Mouse (Mus musculus) CH12.LX (cell line): ENCODE measurements at regions not wholly inside any gene's neighbourhood (a gene's known extent, or its start where the extent isn't known, plus 50 kb on each side); places are given as distances from the start of the nearest gene placed in this dataset.

ENCODE experiments used
- DNase-seq: peaks from one replicate; pipeline ENCODE4 v3.0.0-alpha.2; 2013; ENCODE audit errors: extremely low read depth
- H3K27ac ChIP-seq: 2 replicates; pipeline ENCODE4 v1.5.1; 2012; ENCODE audit warnings: low read depth, mild to moderate bottlenecking, control low read depth, moderate library complexity; ENCODE audit not compliant: insufficient read depth
- H3K27me3 ChIP-seq: replicated peaks from 2 replicates; pipeline ENCODE3; 2012; ENCODE audit warnings: inconsistent platforms
- H3K36me3 ChIP-seq, 2 experiments: replicated peaks in 1 of 2; 2 replicates each; pipeline versions ENCODE3 to v1.6.1; 2012; ENCODE audit warnings: inconsistent platforms in 1 of 2, low read length in 1 of 2, mild to moderate bottlenecking in 1 of 2, mixed read lengths in 1 of 2, moderate library complexity in 1 of 2; ENCODE audit not compliant: control insufficient read depth in 1 of 2, insufficient read depth in 1 of 2
- H3K4me1 ChIP-seq, 2 experiments: 2 replicates each; pipeline ENCODE4 v1.6.1; 2012; ENCODE audit warnings: inconsistent platforms in 1 of 2, moderate library complexity in 1 of 2; ENCODE audit not compliant: insufficient read depth in 2 of 2, control insufficient read depth in 1 of 2
- H3K4me2 ChIP-seq: 2 replicates; pipeline ENCODE4 v1.6.1; 2012; ENCODE audit warnings: low read depth, mild to moderate bottlenecking, control low read depth; ENCODE audit not compliant: poor library complexity, insufficient read depth, severe bottlenecking
- H3K4me3 ChIP-seq, 3 experiments: fragments of 150-350 bp in 1 of 3; sonication (generic) in 1 of 3; replicated peaks in 1 of 3; 2 replicates each; pipeline versions ENCODE3 to v1.5.1; 2011 to 2012; ENCODE audit warnings: low read depth in 2 of 3, low read length in 2 of 3, mild to moderate bottlenecking in 2 of 3, moderate library complexity in 2 of 3, control low read depth in 1 of 3, improper control_type of control experiment in 1 of 3, inconsistent platforms in 1 of 3, mixed read lengths in 1 of 3; ENCODE audit not compliant: poor library complexity in 1 of 3
- H3K79me2 ChIP-seq: replicated peaks from 2 replicates; pipeline ENCODE4 v1.6.1; 2012; ENCODE audit warnings: mild to moderate bottlenecking, moderate library complexity; ENCODE audit not compliant: control insufficient read depth, poor library complexity, insufficient read depth, severe bottlenecking; ENCODE audit errors: extremely low read depth
- H3K9ac ChIP-seq: 2 replicates; pipeline ENCODE4 v1.6.1; 2012; ENCODE audit warnings: low read depth, mild to moderate bottlenecking, control low read depth, moderate library complexity; ENCODE audit not compliant: insufficient read depth
- H3K9me3 ChIP-seq: replicated peaks from 2 replicates; pipeline ENCODE3; 2012; ENCODE audit warnings: low read length, inconsistent platforms, mixed read lengths
- BHLHE40 ChIP-seq: IDR thresholded peaks from 2 replicates; pipeline ENCODE4 v1.6.1; 2011; ENCODE audit warnings: mild to moderate bottlenecking, low read depth, low read length, improper control_type of control experiment
- CHD1 ChIP-seq: IDR thresholded peaks from 2 replicates; pipeline ENCODE4 v1.6.1; 2012; ENCODE audit warnings: low read depth, low read length, improper control_type of control experiment, inconsistent platforms
- CHD2 ChIP-seq: IDR thresholded peaks from 2 replicates; pipeline ENCODE4 v1.6.1; 2011; ENCODE audit warnings: low read length, improper control_type of control experiment
- E2F4 ChIP-seq: IDR thresholded peaks from 2 replicates; pipeline ENCODE4 v1.6.1; 2011; ENCODE audit warnings: low read depth, low read length, improper control_type of control experiment; ENCODE audit not compliant: insufficient replicate concordance
- EP300 ChIP-seq: IDR thresholded peaks from 2 replicates; pipeline ENCODE4 v1.6.1; 2011; ENCODE audit warnings: low read length, improper control_type of control experiment
- ETS1 ChIP-seq: conservative IDR thresholded peaks from 2 replicates; pipeline ENCODE4 v1.6.1; 2012; ENCODE audit warnings: low read depth, mild to moderate bottlenecking, inconsistent platforms, low read length, improper control_type of control experiment, moderate library complexity
- HCFC1 ChIP-seq: IDR thresholded peaks from 2 replicates; pipeline ENCODE4 v1.6.1; 2012; ENCODE audit warnings: low read depth, mild to moderate bottlenecking, inconsistent platforms, low read length, improper control_type of control experiment
- IRF4 ChIP-seq: IDR thresholded peaks from 2 replicates; pipeline ENCODE4 v1.6.1; 2014; ENCODE audit warnings: low read depth, mild to moderate bottlenecking, inconsistent platforms, low read length, improper control_type of control experiment
- JUND ChIP-seq: conservative IDR thresholded peaks from 2 replicates; pipeline ENCODE4 v1.6.1; 2011; ENCODE audit warnings: low read depth, low read length, improper control_type of control experiment
- KAT2A ChIP-seq: IDR thresholded peaks from 2 replicates; pipeline ENCODE4 v1.6.1; 2012; ENCODE audit warnings: low read length, improper control_type of control experiment, inconsistent platforms; ENCODE audit not compliant: insufficient replicate concordance
- MAX ChIP-seq: IDR thresholded peaks from 2 replicates; pipeline ENCODE4 v1.6.1; 2011; ENCODE audit warnings: low read length, improper control_type of control experiment
- MAZ ChIP-seq: IDR thresholded peaks from 2 replicates; pipeline ENCODE4 v1.6.1; 2012; ENCODE audit warnings: low read depth, mild to moderate bottlenecking, inconsistent platforms, low read length, improper control_type of control experiment, moderate library complexity
- MEF2A ChIP-seq: IDR thresholded peaks from 2 replicates; pipeline ENCODE4 v1.6.1; 2014; ENCODE audit warnings: low read depth, mild to moderate bottlenecking, inconsistent platforms, low read length, improper control_type of control experiment, borderline replicate concordance
- MXI1 ChIP-seq: IDR thresholded peaks from 2 replicates; pipeline ENCODE4 v1.6.1; 2011; ENCODE audit warnings: mild to moderate bottlenecking, low read depth, low read length, improper control_type of control experiment
- POLR2A ChIP-seq: IDR thresholded peaks from 2 replicates; pipeline ENCODE4 v1.6.1; 2011; ENCODE audit warnings: low read depth, mild to moderate bottlenecking, improper control_type of control experiment, low read length
- POLR2AphosphoS2 ChIP-seq: IDR thresholded peaks from 2 replicates; pipeline ENCODE4 v1.6.1; 2011; ENCODE audit warnings: low read depth, low read length, improper control_type of control experiment
- RCOR1 ChIP-seq: conservative IDR thresholded peaks from 2 replicates; pipeline ENCODE4 v1.6.1; 2012; ENCODE audit warnings: low read depth, mild to moderate bottlenecking, inconsistent platforms, low read length, improper control_type of control experiment
- USF2 ChIP-seq: conservative IDR thresholded peaks from 2 replicates; pipeline ENCODE4 v1.6.1; 2011; ENCODE audit warnings: low read depth, low read length, improper control_type of control experiment
- ZMIZ1 ChIP-seq: IDR thresholded peaks from 2 replicates; pipeline ENCODE4 v1.6.1; 2012; ENCODE audit warnings: low read depth, mild to moderate bottlenecking, inconsistent platforms, low read length, improper control_type of control experiment
- ZNF384 ChIP-seq: IDR thresholded peaks from 2 replicates; pipeline ENCODE4 v1.6.1; 2012; ENCODE audit warnings: low read depth, low read length, improper control_type of control experiment, inconsistent platforms
- dilution Hi-C: fragments of 300-500 bp; cut with MboI; formaldehyde crosslinking; loops from 2 replicates; pipeline ENCODE4 v1.14.3; 2020; ENCODE audit warnings: low sequenced_read_pairs; ENCODE audit not compliant: extremely low pct_unique_long_range_greater_than_20kb, extremely low pct_ligation_motif_present
- in situ Hi-C: fragments of 300-500 bp; cut with MboI; formaldehyde crosslinking; loops from 3 replicates; pipeline ENCODE4 v1.14.3; 2019; ENCODE audit warnings: low sequenced_read_pairs, low pct_ligation_motif_present, low pct_unique_long_range_greater_than_20kb, mixed read lengths

- Histone ChIP-seq H3K4me3 (no peak overlapping the region), H3K4me1 (no peaks in the 10 kb centered on the region), H3K36me3 (no peaks in the 10 kb centered on the region), H3K4me2 (no peak overlapping the region), H3K27me3 (no peaks in the 10 kb centered on the region), H3K9me3 (no peaks in the 10 kb centered on the region), H3K9ac (no peak overlapping the region), H3K27ac (no peak overlapping the region), H3K79me2 (no peaks in the 10 kb centered on the region)
- dilution Hi-C loops, result no loop called here
- in situ Hi-C loops, result no loop called here
- no peak for DNase-seq
- TF ChIP-seq ZNF384, result no peak
- no peak for TF ChIP-seq BHLHE40
- TF ChIP-seq ZMIZ1, result no peak
- TF ChIP-seq KAT2A, result no peak
- TF ChIP-seq POLR2AphosphoS2, result no peak
Measured at GRCm38 (mm10) chr11:86870486-86871165, 63.1 kb upstream of the Dhx40 start.

DNA sequence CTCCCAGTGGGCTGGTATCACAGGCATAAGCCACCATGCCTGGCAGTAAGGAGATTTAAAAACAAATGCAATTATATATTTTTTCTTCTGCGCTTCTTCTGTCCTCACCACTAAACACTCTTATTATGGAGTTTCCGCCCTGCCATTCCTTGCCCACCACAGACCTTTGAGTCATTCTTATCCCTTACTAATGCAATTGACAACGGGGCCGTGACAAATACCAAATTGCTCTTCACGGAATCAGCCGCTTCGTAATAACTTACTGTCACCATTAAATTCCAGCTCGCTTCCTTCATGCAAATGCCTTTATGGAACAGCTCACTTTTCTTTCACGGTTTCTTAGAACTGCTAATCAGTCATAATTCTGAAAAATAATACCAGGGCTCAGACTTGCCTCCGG is 59.4 kb upstream of the Dhx40 start:
- in situ Hi-C loops, result no loop called here
- Histone ChIP-seq H3K36me3 (no peaks in the 10 kb centered on the region), H3K27ac (no peak overlapping the region), H3K79me2 (no peaks in the 10 kb centered on the region), H3K4me3 (no peak overlapping the region), H3K27me3 (no peaks in the 10 kb centered on the region), H3K4me1 (no peaks in the 10 kb centered on the region), H3K4me2 (no peak overlapping the region), H3K9ac (no peak overlapping the region), H3K9me3 (no peaks in the 10 kb centered on the region)
- TF ChIP-seq POLR2A (no peak), BHLHE40 (no peak), IRF4 (no peak), USF2 (no peak), HCFC1 (no peak), MAX (no peak), RCOR1 (no peak), EP300 (no peak), CHD1 (no peak), ETS1 (no peak), MEF2A (no peak), CHD2 (no peak), JUND (no peak), ZMIZ1 (no peak), MXI1 (no peak), POLR2AphosphoS2 (no peak), KAT2A (no peak), E2F4 (no peak), MAZ (no peak)
- dilution Hi-C loops, result no loop called here
- no peak for DNase-seq
